ENCODE assay signal across 18 mouse cellular contexts in the genomic region with DNA sequence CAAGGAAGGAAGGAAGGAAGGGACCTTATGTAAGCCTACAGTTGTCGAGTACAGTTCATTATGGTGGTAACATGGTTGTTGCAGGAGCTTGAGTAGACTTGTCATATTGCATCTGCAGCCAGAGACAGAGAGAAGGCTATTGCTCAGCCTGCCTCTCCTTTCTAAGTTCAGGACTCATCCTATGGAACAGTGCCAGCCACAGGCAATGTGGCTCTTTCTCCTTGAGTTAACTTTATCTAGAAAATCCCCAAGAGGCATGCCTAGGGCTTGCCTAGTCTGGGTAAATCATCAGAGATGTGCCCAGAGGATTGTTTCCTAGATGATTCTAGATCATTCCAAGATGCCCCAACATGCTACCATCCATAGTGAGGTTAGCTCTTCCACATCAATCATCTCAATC.
"Had no signal": no experiment of that assay in that cellular context is flagged by ENCODE, and none has a peak within 500 bp of the region (broad histone marks: within the 10 kb centered on the region; RNA-seq: fewer than 3 reads in every experiment).

No protein-coding gene starts in this region.

- H3K9me3 ChIP-seq: liver, embryonic 15.5 days; lung, embryonic 15.5 days; megakaryocyte, embryonic 14.5 days; midbrain, embryonic 13.5 days; midbrain, embryonic 15.5 days; neural tube, embryonic 12.5 days; stomach, embryonic 15.5 days had no signal

- H3K4me2 ChIP-seq: liver, embryonic 15.5 days; lung, embryonic 15.5 days; midbrain, embryonic 13.5 days; midbrain, embryonic 15.5 days; neural tube, embryonic 12.5 days; stomach, embryonic 15.5 days had no signal

- DNase-seq: liver, postnatal 0 days; lung, adult 2 months; lung, postnatal 14 days; lung, postnatal 36 days; right cerebral cortex, postnatal 14 days; thymus, adult 2 months; thymus, postnatal 25 days; thymus, postnatal 4 days had no signal

- H3K36me3 ChIP-seq: liver, embryonic 15.5 days; lung, embryonic 15.5 days; midbrain, embryonic 13.5 days; midbrain, embryonic 15.5 days; neural tube, embryonic 12.5 days; stomach, embryonic 15.5 days had no signal

- H3K4me1 ChIP-seq: liver, embryonic 15.5 days; lung, embryonic 15.5 days; megakaryocyte, embryonic 14.5 days; midbrain, embryonic 13.5 days; midbrain, embryonic 15.5 days; neural tube, embryonic 12.5 days; stomach, embryonic 15.5 days had no signal

- ATAC-seq: liver, postnatal 0 days; lung, postnatal 0 days; midbrain, embryonic 13.5 days; midbrain, embryonic 15.5 days had no signal

- H3K4me3 ChIP-seq: liver, embryonic 15.5 days; lung, embryonic 15.5 days; megakaryocyte, embryonic 14.5 days; midbrain, embryonic 13.5 days; midbrain, embryonic 15.5 days; neural tube, embryonic 12.5 days; stomach, embryonic 15.5 days had no signal

- H3K27ac ChIP-seq: liver, embryonic 15.5 days; lung, embryonic 15.5 days; macrophage; midbrain, embryonic 13.5 days; midbrain, embryonic 15.5 days; neural tube, embryonic 12.5 days; stomach, embryonic 15.5 days; stomach, postnatal 0 days had no signal

- H3K27me3 ChIP-seq: liver, embryonic 15.5 days; lung, embryonic 15.5 days; megakaryocyte, embryonic 14.5 days; midbrain, embryonic 13.5 days; midbrain, embryonic 15.5 days; neural tube, embryonic 12.5 days; stomach, embryonic 15.5 days had no signal

- H3K9ac ChIP-seq: liver, embryonic 15.5 days; liver, postnatal 0 days; lung, embryonic 15.5 days; midbrain, embryonic 13.5 days; midbrain, embryonic 15.5 days; neural tube, embryonic 12.5 days; stomach, embryonic 15.5 days had no signal
